Mouse (Mus musculus): ENCODE results near the gene Gpr176. TPM values are rescaled to one million over a fixed set of nuclear protein-coding genes. Genes with fewer than 3 reads are reported as not detected.

The Gpr176 gene
- total RNA-seq, 2 experiments from 2014 or later: 2.0 to 2.2 TPM

DNA sequence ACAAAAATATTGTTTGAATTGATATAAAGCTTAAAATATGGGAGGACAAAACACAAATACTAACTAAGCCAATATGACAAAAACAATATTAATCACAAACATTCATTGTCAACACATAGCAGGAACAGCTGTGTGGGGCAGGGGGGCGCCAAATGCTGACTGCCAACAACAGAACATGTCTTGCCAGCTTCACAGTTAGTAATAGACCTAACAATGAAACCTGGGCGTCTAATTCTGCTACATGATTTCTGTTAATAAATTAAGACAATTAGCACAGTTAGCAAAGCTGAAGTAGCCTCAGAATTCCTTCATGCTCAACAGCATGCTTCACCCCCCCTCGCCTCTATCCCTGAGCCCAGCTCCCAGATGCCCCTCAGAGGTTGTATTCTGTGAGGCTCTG lies 137.6 kb downstream of the Gpr176 start:
- no peak for DNase-seq

DNA sequence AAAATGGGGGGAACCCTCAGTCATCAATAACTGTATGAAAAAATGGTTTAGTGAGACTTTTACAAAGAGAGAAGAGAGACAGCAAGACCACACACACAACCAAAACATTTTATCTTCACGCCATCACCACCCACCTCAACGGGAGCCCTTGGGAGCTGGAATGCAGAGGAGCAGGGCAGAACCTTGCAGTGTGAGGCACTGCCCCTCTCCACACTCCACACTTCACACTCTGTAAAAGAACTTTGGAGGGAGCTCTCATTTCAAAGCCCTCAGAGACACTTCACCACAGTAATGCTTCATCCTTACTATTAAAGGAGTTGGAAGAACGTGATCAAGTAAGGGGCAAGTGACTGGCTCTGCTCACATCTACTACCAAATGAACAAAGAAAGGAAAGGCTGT lies 142.7 kb downstream of the Gpr176 start:
- DNase-seq: no peak

DNA sequence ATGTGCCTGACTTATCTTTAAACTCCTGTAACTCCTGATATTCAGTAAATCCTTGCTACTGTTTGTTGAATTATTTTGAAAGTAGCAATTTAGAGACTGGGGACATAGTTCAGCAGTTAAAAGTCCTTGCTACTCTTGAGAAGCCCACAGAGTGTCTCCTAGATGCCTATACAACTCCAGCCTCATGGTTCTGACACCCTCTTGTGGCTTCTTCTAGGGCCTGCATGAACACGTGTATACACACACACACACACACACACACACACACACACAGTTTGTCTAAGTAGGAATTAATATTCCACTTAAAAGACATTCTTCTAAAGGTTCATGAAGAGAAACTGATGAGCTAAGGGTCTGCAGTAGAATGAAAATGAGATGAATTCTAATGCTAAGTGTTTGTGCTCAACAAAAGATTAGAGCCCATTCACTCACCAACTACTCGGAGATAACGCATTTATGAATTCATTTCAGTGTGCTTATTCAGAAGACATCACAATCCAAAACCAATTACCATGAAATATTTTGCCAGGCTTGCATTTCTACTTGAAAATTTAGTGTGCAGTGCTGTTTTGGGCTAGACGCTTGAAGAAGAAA lies 144.6 kb downstream of the Gpr176 start:
- DNase-seq: no peak

Small RNA genes within 50 kb of the gene (microRNA-seq; reads per million reads assigned to microRNA genes)
- gene Gm22800: not detected

Other genes with a start within 250 kb of the Gpr176 start
- under 1 TPM; 0.45 to 0.79 TPM for gene Fsip1, start 116.5 kb downstream of the Gpr176 start, total RNA-seq (2021)
- 10 to 100 TPM; 15.7 to 19.9 TPM for gene Eif2ak4, start 15.2 kb upstream of the Gpr176 start, total RNA-seq (2021)
- 100 to 1,000 TPM; 139 to 146 TPM for gene Srp14, start 106.3 kb upstream of the Gpr176 start, total RNA-seq (2021)
- gene Bmf, start 176.3 kb upstream of the Gpr176 start, total RNA-seq (2021): 10 to 100 TPM; 18.6 to 23.1 TPM
- gene Bub1b, start 224.8 kb upstream of the Gpr176 start, total RNA-seq (2021): 10 to 100 TPM; 21.6 to 27.2 TPM

Measured in adrenal gland, postnatal 10 days (tissue).